Mouse (Mus musculus): Measurements from ENCODE around the gene Col6a6.

Col6a6 gene

GRCm38 (mm10) chr9:105672032-105672431 is 155.9 kb downstream of the Col6a6 start:
- in situ Hi-C loops (cut with MboI, MseI), result no loop called here

GRCm38 (mm10) chr9:105670916-105671315 is 157.0 kb downstream of the Col6a6 start:
- in situ Hi-C loops (cut with MboI, MseI), result no loop called here

GRCm38 (mm10) chr9:105665269-105665668 is 162.7 kb downstream of the Col6a6 start:
- in situ Hi-C loops (cut with MboI, MseI), result no loop called here

GRCm38 (mm10) chr9:105659877-105660276 is 168.1 kb downstream of the Col6a6 start:
- in situ Hi-C loops (cut with MboI, MseI), result no loop called here

GRCm38 (mm10) chr9:105658216-105658615 is 169.7 kb downstream of the Col6a6 start:
- in situ Hi-C loops (cut with MboI, MseI), result no loop called here

- in situ Hi-C loops (cut with MboI, MseI), result no loop called here
These were observed 171.8 kb downstream of the Col6a6 start for GRCm38 (mm10) chr9:105656189-105656588.

- in situ Hi-C loops (cut with MboI, MseI), result loop anchor here (10.0 kb wide), 2 partner anchors 158 to 862 kb away; no protein-coding TSS in a partner anchor
These were observed 185.2 kb downstream of the Col6a6 start, which contains the start of gene Pik3r4 for GRCm38 (mm10) chr9:105642460-105643371. Gene Pik3r4 (plus strand): TSS chr9:105642978.

GRCm38 (mm10) chr9:105641377-105641776 is 186.6 kb downstream of the Col6a6 start:
- in situ Hi-C loops (cut with MboI, MseI), result loop anchor here (10.0 kb wide), 2 partner anchors 157 to 863 kb away; no protein-coding TSS in a partner anchor

Data from T-helper 2 cell (primary cell).